Mouse (Mus musculus): Measurements from ENCODE around the gene Mlxip. TPM values are rescaled to one million over a fixed set of nuclear protein-coding genes. Genes with fewer than 3 reads are reported as not detected.

Gene Mlxip
- polyA plus RNA-seq, 1 experiment from 2014 or later: 11.5 TPM

DNA sequence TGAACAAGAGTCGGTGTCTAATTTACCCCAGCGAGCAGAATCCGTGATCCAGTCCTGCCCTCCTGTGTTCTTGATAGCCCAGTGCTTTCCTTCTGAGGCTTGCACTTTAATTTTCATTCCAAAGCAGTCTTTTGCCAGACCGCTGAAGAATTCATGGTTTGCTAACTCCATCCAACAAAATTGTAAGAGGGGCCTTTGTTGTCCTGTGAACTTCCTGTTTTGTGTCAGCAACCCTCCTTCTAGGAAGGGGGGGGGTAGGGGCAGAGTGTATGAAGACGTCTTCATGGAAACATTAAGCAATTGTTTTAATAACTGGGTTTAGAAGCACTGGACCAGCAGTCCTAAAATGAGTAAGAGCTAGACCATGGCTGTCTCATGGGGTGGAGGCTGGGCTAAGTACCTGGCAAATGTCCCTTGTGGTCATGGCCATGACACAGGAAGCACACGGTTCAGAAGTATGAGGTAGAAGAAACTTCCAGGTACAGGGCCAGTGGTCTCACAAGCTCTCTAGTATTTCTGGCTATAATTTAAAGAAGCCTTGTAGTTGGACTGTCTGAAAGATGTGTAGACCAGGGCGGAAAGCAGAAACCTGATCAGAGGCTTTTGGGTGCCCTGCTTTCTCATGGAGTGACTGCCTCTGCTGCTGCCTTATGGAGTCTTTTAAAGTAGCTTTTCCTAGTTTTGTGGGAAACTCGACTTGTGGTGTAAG is 41.6 kb downstream of the Mlxip start:
- WGBS: 39% methylated on average over 8 of the region's 8 CpGs

DNA sequence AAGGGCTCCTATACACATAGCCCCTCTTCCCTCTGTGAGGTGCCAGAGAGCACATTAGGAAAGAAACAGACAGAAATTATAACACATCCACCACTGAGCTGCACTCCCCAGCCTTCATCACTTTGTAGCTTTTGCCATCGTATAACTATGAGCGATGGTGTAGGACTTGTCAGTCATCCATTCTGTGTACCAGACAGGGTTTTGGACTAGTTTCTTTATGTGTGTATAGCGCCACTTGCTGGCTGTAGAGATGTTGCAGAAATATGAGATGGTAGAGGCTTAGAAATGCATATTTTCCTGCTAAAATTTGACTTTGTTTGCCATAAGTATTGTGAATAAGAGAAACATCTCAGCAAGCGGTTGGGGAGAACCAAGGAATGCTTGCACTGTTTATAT is 42.2 kb downstream of the Mlxip start:
- ATAC-seq: 0 out of 2 replicates have a peak, but pooled peaks have one; percentile 34
- no peak overlapping the region for H3K4me2 ChIP-seq (replicated peaks; ENCODE audit: low read depth, low read length)
- 22% methylated on average over 4 of the region's 4 CpGs for WGBS
- peak; percentile 82 for DNase-seq (ENCODE audit: low spot score)
- TF ChIP-seq EP300 (IDR thresholded peaks at IDR 0.05) (no peak), CTCF (IDR thresholded peaks at IDR 0.05) (peak; percentile 83)
- no peaks in the 10 kb centered on the region for H3K9me3 ChIP-seq (ENCODE audit: low read length)
- H3K36me3 ChIP-seq (ENCODE audit: insufficient read depth, low read length): peaks cover 7% of the 10 kb centered on the region; the same call in 1 of the 2 replicates
- H3K4me3 ChIP-seq (ENCODE audit: low read depth, low read length): no peak overlapping the region
- H3K4me1 ChIP-seq (ENCODE audit: insufficient read depth, low read depth, low read length): peaks cover 14% of the 10 kb centered on the region; the same call in 1 of the 2 replicates
- H3K27me3 ChIP-seq (replicated peaks; ENCODE audit: insufficient read depth, low read length): no peaks in the 10 kb centered on the region
- no peak overlapping the region for H3K9ac ChIP-seq (replicated peaks; ENCODE audit: low read depth)
- peak overlapping the region; percentile 26; the same call in 1 of the 2 replicates for H3K27ac ChIP-seq (ENCODE audit: low read length)

More for the DNA sequence above, 41.6 kb downstream of the Mlxip start:
- Histone ChIP-seq H3K4me1 (ENCODE audit: insufficient read depth, low read depth, low read length) (peaks cover 19% of the 10 kb centered on the region; the same call in 1 of the 2 replicates), H3K4me3 (ENCODE audit: low read depth, low read length) (no peak overlapping the region), H3K36me3 (ENCODE audit: insufficient read depth, low read length) (peaks cover 7% of the 10 kb centered on the region; the same call in 1 of the 2 replicates), H3K9me3 (ENCODE audit: low read length) (no peaks in the 10 kb centered on the region), H3K4me2 (replicated peaks; ENCODE audit: low read depth, low read length) (no peak overlapping the region), H3K27ac (ENCODE audit: low read length) (peak overlapping the region; percentile 26), H3K9ac (replicated peaks; ENCODE audit: low read depth) (no peak overlapping the region), H3K27me3 (replicated peaks; ENCODE audit: insufficient read depth, low read length) (no peaks in the 10 kb centered on the region)
- peak; percentile 66 for ATAC-seq
- TF ChIP-seq CTCF (IDR thresholded peaks at IDR 0.05): peak; percentile 46
- TF ChIP-seq EP300 (IDR thresholded peaks at IDR 0.05): 0 out of 2 replicates have a peak, but pooled peaks have one; percentile 7
- DNase-seq (ENCODE audit: low spot score): peak; percentile 85

- DNase-seq (ENCODE audit: low spot score): peak; percentile 75
- Histone ChIP-seq H3K9ac (replicated peaks; ENCODE audit: low read depth) (no peak overlapping the region), H3K36me3 (ENCODE audit: insufficient read depth, low read length) (peaks cover 17% of the 10 kb centered on the region), H3K27me3 (replicated peaks; ENCODE audit: insufficient read depth, low read length) (no peaks in the 10 kb centered on the region), H3K27ac (ENCODE audit: low read length) (no peak overlapping the region), H3K4me1 (ENCODE audit: insufficient read depth, low read depth, low read length) (peaks cover 7% of the 10 kb centered on the region; the same call in 1 of the 2 replicates), H3K9me3 (ENCODE audit: low read length) (no peaks in the 10 kb centered on the region), H3K4me3 (ENCODE audit: low read depth, low read length) (no peak overlapping the region), H3K4me2 (replicated peaks; ENCODE audit: low read depth, low read length) (no peak overlapping the region)
- TF ChIP-seq EP300 (IDR thresholded peaks at IDR 0.05): no peak
- TF ChIP-seq CTCF (IDR thresholded peaks at IDR 0.05): no peak
- whole genome bisulfite sequencing: 71% methylated on average over 3 of the region's 3 CpGs
- ATAC-seq: peak; percentile 65
Measured at GRCm38 (mm10) chr5:123438381-123438780, 43.8 kb downstream of the Mlxip start.

- no peak for ATAC-seq
Measured at GRCm38 (mm10) chr5:123439312-123439711, 44.7 kb downstream of the Mlxip start.

DNA sequence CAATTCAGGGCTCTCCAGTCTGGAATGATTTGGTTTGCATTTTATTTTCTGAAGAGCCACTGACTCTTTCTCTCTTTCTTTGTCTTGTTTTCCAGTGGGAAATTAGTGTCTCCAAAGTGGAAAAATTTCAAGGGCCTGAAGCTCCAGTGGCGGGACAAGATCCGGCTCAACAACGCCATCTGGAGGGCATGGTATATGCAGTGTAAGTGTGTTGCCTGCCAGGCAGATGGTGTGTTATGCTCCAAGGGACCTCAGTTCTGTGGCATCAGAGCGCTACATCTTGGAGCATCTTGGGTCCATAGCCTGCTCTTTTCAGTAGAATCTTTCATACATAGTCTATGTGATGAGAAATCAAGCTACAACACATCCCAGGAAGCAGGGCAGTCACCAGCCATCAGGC is 45.3 kb downstream of the Mlxip start:
- Histone ChIP-seq H3K27ac (ENCODE audit: low read length) (no peak overlapping the region), H3K9me3 (ENCODE audit: low read length) (no peaks in the 10 kb centered on the region), H3K4me1 (ENCODE audit: insufficient read depth, low read depth, low read length) (peaks cover 7% of the 10 kb centered on the region; the same call in 1 of the 2 replicates), H3K4me3 (ENCODE audit: low read depth, low read length) (no peak overlapping the region), H3K9ac (replicated peaks; ENCODE audit: low read depth) (no peak overlapping the region), H3K36me3 (ENCODE audit: insufficient read depth, low read length) (peaks cover 19% of the 10 kb centered on the region), H3K27me3 (replicated peaks; ENCODE audit: insufficient read depth, low read length) (no peaks in the 10 kb centered on the region), H3K4me2 (replicated peaks; ENCODE audit: low read depth, low read length) (no peak overlapping the region)
- no peak for ATAC-seq
- DNase-seq (ENCODE audit: low spot score): no peak
- TF ChIP-seq EP300 (IDR thresholded peaks at IDR 0.05) (no peak), CTCF (IDR thresholded peaks at IDR 0.05) (peak; percentile 55)
- WGBS: 90% methylated on average over 4 of the region's 4 CpGs

More at GRCm38 (mm10) chr5:123439312-123439711, 44.7 kb downstream of the Mlxip start:
- peaks cover 18% of the 10 kb centered on the region for H3K36me3 ChIP-seq (ENCODE audit: insufficient read depth, low read length)
- TF ChIP-seq CTCF (IDR thresholded peaks at IDR 0.05): no peak
- no peak for TF ChIP-seq EP300 (IDR thresholded peaks at IDR 0.05)
- no peaks in the 10 kb centered on the region for H3K9me3 ChIP-seq (ENCODE audit: low read length)
- no peaks in the 10 kb centered on the region for H3K27me3 ChIP-seq (replicated peaks; ENCODE audit: insufficient read depth, low read length)
- no peak overlapping the region for H3K27ac ChIP-seq (ENCODE audit: low read length)
- H3K4me1 ChIP-seq (ENCODE audit: insufficient read depth, low read depth, low read length): peaks cover 7% of the 10 kb centered on the region; the same call in 1 of the 2 replicates
- no peak overlapping the region for H3K9ac ChIP-seq (replicated peaks; ENCODE audit: low read depth)
- DNase-seq (ENCODE audit: low spot score): no peak
- H3K4me3 ChIP-seq (ENCODE audit: low read depth, low read length): no peak overlapping the region
- H3K4me2 ChIP-seq (replicated peaks; ENCODE audit: low read depth, low read length): no peak overlapping the region
- 81% methylated on average over 1 of the region's 1 CpGs for WGBS

GRCm38 (mm10) chr5:123440664-123441063 is 46.1 kb downstream of the Mlxip start:
- H3K4me1 ChIP-seq (ENCODE audit: insufficient read depth, low read depth, low read length): peaks cover 7% of the 10 kb centered on the region; the same call in 1 of the 2 replicates
- WGBS: 65% methylated on average over 4 of the region's 4 CpGs
- H3K27ac ChIP-seq (ENCODE audit: low read length): no peak overlapping the region
- H3K36me3 ChIP-seq (ENCODE audit: insufficient read depth, low read length): peaks cover 26% of the 10 kb centered on the region
- no peak overlapping the region for H3K4me3 ChIP-seq (ENCODE audit: low read depth, low read length)
- H3K9ac ChIP-seq (replicated peaks; ENCODE audit: low read depth): no peak overlapping the region
- H3K4me2 ChIP-seq (replicated peaks; ENCODE audit: low read depth, low read length): no peak overlapping the region
- no peak for DNase-seq (ENCODE audit: low spot score)
- TF ChIP-seq EP300 (IDR thresholded peaks at IDR 0.05) (no peak), CTCF (IDR thresholded peaks at IDR 0.05) (no peak)
- H3K27me3 ChIP-seq (replicated peaks; ENCODE audit: insufficient read depth, low read length): no peaks in the 10 kb centered on the region
- ATAC-seq: no peak
- H3K9me3 ChIP-seq (ENCODE audit: low read length): no peaks in the 10 kb centered on the region

Data from lung, postnatal 0 days (tissue).